Mouse (Mus musculus) left cerebral cortex, adult 11 months (tissue): ENCODE results near the gene Cdh23.

Source experiments
- DNase-seq: peaks from one replicate; pipeline ENCODE4 v3.0.0; 2022; ENCODE audit warnings: low spot score

Gene Cdh23

GRCm38 (mm10) chr10:60256088-60256487 lies 440.2 kb downstream of the Cdh23 start:
- DNase-seq: no peak
